Mouse (Mus musculus): ENCODE measurements around the gene Klhdc2.

DNA sequence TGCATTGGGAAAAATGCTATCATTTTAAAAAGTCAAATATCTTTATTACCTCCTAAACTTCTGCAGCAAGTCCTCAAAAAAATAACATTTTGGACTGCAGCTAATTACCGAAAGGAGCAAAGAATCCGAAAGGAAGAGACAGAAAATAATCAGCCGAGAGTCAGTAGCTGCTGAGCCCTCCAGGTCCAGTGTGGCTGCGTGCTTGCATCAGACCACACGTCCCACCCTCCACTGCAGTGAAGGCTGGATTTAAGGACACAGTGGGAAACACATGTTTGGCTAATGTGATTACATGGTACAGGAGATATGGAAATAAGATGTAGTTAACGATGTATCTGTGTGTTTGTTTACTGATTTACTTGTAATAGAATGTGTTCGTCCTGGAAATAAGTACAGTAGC lies 13.3 kb upstream of the Klhdc2 start:
- TF ChIP-seq CTCF (IDR thresholded peaks at IDR 0.05; ENCODE audit: low read depth) (no peak), EP300 (IDR thresholded peaks at IDR 0.05; ENCODE audit: low read depth) (no peak)
